Mouse (Mus musculus) megakaryocyte progenitor cell, adult 5-6 weeks (primary cell): Measurements from ENCODE around the gene Slc23a2. TPM values are rescaled to one million over a fixed set of nuclear protein-coding genes. Genes with fewer than 3 reads are reported as not detected.

Experiments used
- ATAC-seq: replicated peaks from 2 replicates; pipeline ENCODE4 v1.8.0; 2016; ENCODE audit warnings: mild to moderate bottlenecking, moderate TSS enrichment, inconsistent platforms; ENCODE audit not compliant: poor library complexity
- total RNA-seq, 2 experiments: library from RNA; stranded (forward) in 1 of 2; stranded (reverse) in 1 of 2; fragments of 157-497, 149-512 nt in 1 of 2; fragments of 200-1000 nt in 1 of 2; gene quantifications; 2 replicates each; pipeline versions ENCODE4 v1.2.3 to v1.2.4; 2015 to 2017

Gene Slc23a2
- total RNA-seq, 2 experiments from 2014 or later = 5.4 to 25.7 TPM

DNA sequence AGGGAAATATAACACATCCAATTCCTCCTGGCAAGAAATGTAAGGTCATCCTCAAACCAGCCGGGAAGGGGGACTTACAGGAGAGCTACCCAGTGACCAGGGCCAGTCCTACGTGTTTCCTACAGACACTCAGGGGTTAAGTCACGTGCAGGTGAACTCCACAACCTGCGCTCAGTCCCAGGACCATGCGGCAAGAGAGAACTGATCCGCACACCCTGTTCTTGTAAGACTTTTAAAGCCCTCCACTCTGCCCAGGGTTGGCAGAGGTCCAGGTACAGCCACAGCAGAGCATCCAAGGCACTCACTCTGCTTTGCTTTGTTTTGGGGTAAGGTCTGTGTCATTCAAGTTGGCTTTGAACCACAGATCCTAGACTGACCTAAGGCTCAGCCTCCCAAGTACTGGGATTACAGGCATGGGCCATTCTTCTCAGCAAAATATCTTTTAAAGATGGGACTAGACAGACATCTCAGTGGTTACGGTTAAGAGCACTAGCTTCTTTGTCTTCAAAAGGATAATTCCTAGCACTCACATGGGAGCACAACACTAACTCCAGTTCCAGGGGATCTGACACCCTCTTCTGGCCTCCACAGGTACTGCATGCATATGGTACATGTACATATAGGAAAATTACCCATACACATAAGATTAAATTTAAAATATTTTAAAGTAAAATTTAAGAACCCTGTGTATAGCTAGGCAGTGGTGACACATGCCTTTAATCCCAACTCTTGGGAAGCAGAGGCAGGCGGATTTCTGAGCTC is 8.9 kb downstream of the Slc23a2 start:
- ATAC-seq = 0 out of 2 replicates have a peak, but pooled peaks have one; percentile 35

DNA sequence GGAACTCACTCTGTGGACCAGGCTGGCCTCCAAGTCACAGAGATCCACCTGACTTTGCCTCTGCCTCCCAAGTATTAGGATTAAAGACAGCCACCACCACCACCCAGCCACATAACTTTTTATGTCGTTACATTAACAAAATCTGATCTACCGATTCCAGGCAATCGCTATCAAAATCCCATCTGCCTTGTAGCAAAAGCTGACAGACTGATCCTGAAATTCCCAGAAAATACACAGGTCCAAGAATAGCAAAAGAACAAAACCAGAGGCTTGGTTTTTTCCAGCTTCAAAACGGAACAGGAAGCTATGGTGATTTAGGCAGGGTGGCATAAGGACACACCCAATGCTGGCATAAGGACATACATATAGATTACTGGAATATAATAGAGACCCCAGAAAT is 10.2 kb downstream of the Slc23a2 start:
- ATAC-seq = no peak

GRCm38 (mm10) chr2:132133436-132133835 is 11.5 kb downstream of the Slc23a2 start:
- ATAC-seq = no peak

GRCm38 (mm10) chr2:132131266-132131665 is 13.6 kb downstream of the Slc23a2 start:
- peak; percentile 99 for ATAC-seq

- no peak for ATAC-seq
Measured at GRCm38 (mm10) chr2:132129980-132130379, 14.9 kb downstream of the Slc23a2 start.

DNA sequence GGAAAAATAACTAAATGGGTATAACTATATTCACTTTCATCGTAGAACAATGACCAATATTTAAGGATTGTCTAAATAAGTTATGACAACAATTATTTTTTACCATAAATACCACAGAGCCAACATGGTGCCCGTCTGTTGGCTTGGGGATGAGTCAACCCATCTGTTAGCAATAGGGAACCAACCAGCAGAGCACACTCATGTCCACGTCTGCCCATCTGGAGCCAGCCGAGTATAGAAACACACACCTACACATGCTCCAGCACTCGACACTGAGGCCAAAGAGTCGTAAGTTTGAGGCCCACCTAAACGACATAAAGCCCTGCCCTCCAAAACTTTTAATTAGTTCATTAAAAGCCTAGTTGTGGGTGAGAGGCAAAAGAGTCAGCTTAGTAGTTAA is 15.7 kb downstream of the Slc23a2 start:
- ATAC-seq = no peak

DNA sequence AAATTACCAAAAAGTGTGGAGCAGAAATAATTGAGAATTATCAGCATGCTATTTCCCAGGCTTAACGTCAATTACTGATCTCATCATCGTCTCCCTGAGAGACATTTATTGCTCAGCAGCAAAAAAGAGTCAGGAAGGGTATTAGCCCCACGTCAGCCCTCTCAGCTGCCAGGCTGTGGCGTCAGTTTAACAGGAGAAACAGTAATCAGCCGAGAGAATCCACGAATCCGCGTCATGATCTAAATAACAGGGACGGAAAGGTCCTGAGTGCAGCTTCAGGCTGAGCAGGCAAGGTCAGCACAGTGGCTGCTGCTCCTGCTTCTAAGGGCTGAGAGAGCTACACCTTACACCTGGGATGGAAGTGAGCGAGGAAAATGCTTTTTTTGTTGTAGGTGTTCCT is 17.0 kb downstream of the Slc23a2 start:
- ATAC-seq = no peak

DNA sequence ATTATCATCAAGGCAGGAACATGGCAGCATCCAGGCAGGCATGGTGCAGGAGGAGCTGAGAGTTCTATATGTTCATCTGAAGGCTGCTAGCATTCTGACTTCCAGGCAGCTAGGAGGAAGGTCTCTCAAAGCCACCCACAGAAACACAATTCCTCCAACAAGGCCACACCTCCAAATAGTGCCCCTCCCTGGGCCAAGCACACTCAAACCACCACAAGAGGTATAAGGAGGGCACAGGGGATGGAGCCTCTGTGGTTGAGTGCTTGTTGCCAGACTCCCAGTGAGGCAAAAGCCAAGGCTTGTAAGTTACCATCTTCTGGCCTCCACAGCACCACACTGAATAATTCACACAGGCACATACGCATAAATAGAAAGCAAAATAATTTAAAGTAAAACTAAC is 18.6 kb downstream of the Slc23a2 start:
- no peak for ATAC-seq

DNA sequence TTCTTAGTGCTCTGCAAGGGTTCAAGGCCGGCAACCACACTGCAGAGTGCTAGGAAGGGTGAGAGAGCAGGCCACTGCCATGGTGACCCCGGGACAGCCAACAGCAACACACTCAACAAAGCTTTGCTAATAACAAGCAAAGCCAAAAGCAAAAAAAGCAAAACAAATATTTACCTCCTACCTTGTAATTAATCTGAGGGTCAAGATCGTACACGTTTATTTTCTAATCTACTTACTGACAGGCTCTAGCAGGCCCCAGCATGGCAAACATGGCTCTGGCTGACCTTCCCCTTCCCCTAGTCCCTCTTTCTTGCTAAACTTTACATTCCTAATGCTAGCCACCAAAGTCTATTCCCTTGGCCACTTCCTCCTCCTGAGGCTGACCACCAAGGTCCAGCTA is 21.8 kb downstream of the Slc23a2 start:
- no peak for ATAC-seq

GRCm38 (mm10) chr2:132121050-132121449 is 23.9 kb downstream of the Slc23a2 start:
- ATAC-seq = 0 out of 2 replicates have a peak, but pooled peaks have one; percentile 52

DNA sequence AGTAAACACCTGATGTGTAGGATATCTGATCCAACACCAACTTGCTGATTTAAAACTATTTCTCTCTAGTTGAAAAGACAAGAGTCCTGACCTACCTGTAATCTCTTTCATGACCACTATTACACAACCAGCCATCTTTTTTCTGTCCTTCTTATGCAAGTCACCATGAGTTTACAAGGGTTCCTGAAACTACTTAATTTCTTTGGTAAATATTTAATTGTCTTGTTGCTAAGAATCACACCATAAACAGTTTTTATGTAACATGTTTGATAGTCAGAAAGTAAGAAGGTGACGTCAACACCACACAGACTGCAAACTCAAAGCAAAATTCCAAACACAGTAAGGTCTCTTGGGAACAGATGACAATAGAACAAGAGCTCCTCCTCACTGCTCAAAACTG is 26.3 kb downstream of the Slc23a2 start:
- ATAC-seq = no peak

GRCm38 (mm10) chr2:132115936-132116335 is 29.0 kb downstream of the Slc23a2 start:
- ATAC-seq = no peak

DNA sequence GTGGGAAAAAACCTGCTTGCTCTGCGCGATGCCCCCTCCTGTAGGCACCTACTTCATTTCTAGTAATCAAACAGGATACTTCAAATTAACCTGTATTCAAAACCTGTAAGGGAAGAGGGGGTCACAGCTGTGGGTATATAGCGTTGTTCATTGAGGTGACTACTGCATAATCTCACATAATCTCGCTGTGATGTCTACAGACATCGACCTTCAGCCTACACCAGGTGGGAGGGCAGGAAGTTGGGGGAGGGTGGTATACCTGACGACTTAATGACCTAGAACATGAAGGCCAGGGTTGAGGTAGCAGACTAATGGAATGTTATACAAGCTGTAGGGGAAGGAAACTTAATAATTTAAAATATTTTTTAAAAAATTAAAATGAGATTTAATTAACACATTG is 29.6 kb downstream of the Slc23a2 start:
- no peak for ATAC-seq

DNA sequence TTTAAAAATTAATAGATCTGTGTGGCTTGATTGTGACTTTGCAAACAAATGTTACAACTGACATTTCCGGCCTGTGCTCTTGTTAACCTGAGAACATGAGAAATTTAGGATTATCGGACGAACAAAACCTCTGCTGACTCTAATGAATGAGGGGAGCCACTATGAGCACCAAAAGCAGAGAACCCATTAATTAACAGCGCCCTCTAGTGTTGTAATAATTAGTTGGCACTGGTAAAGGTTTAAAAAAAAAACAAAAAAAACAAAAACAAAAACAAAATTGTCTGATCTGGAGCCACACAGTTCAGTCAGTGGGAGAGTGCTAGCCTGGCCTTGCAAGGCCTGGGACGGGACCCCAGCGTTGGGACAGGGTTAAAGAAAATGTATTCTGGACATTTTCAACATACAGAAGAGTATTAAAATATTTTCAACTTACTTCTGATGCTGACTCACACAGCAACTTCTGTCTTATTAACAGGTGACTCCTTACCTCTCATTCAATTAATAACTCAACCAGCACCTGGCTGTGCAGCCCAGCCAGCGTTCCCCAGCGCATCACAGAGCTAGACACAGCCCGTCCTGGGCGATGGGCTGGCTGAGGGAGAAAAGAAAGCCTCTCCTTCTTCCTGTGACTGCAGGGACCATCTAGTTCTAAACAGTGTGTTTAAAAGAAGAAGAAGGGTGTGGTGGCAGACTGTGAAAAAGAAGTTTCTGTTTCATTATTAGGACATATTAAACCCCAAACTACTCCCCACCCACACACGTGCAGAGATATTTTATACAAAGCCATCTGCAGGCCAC is 30.7 kb downstream of the Slc23a2 start:
- ATAC-seq = peak; percentile 51

DNA sequence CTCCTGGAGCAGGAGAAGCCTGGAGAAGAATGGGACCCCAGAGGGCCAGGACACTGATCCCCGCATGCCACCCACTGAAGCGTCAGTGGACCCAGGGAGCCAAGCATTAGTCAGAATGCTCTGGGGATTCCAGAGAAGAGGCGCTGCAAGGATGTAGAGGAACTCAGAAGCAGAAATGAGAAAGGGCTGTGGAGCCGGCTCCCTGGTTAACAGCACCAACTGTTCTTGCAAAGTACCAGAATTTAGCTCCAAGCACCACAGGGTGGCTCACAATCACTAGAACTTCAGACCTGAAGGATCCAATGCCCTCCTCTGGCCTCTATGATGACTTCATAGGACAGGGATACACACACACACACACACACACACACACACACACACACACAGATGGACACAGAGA is 32.6 kb downstream of the Slc23a2 start:
- no peak for ATAC-seq

DNA sequence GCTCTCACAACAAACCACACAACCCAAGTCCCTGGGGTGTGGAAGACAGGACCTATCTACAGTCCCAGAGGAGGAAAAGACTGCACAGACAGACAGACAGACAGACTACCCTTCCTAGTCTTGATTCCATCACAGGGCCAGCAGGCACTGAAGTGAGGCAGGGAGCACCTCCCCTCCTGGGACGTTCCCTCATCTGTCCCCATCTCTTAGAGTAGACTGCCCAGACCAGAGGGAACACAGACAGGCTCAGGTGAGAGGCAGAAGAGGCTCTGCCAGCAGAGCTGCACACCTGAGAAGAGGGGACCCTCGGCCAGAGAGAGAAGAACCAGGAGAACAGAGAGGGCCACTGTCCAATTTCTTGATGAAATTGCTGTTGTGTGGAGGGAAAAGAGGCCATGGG is 33.0 kb downstream of the Slc23a2 start:
- ATAC-seq = no peak

DNA sequence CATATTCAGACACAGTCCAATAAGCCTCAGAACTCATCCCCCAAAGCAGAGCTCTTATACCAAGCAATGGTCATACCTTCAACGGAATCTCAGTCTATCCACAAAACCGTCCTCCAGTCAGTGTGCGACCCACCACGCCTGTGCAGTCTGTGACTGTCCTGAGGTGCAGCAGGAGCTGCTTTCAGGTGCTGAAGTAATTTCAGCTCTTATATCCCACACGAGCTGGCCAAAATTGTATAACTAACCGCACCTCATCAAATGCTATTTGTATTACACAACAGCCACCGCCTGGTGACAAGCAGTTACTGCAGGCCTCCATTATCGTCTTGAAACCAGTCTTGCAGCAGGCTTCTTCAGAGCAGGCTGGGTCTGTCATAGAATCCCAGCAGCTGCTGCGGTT is 33.6 kb downstream of the Slc23a2 start:
- ATAC-seq = peak; percentile 82

- peak; percentile 56 for ATAC-seq
Measured at GRCm38 (mm10) chr2:132110702-132111101, 34.2 kb downstream of the Slc23a2 start.

DNA sequence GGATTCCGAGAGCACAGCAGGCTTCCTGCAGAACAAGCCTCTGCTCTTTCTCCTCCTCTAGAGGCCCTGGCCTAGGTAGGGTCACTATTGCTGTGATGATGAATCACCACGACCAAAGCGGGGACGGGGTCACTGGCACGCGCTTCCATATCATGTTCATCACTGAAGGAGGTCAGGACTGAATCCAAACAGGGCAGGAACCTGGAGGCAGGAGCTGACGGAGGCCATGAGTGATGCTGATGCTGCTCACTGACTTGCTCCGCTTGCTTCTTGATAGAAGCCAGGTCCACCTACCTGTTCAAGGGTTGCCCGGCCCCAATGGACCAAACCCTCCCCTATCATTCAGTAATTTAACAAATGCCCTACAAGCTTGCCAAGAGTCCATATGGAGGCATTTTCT is 35.9 kb downstream of the Slc23a2 start:
- ATAC-seq = no peak

- ATAC-seq = no peak
Measured at GRCm38 (mm10) chr2:132107611-132108010, 37.3 kb downstream of the Slc23a2 start.

DNA sequence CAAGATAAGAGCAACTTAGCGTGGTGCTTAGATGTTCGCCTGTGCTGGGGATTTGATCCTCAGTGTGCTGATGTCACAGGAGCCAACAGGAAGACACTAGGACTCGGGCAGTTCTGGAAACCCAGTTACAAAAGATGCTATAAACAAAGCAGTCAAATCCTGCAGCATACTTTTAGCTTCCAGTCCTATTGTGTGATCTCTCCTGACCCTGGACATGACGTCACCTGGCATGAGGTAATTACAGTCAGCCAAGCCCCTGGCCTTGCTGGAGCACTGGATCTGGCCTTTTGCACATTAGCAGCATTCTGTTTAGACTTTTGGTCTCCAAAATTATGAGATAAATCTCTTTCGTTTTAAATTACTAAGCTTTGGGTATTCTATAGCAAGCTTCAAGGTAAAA is 38.8 kb downstream of the Slc23a2 start:
- ATAC-seq = no peak

- ATAC-seq = peak; percentile 35
Measured at GRCm38 (mm10) chr2:132103265-132103664, 41.6 kb downstream of the Slc23a2 start.
